11 mouse cellular contexts compared by ENCODE assay signal in the genomic region with DNA sequence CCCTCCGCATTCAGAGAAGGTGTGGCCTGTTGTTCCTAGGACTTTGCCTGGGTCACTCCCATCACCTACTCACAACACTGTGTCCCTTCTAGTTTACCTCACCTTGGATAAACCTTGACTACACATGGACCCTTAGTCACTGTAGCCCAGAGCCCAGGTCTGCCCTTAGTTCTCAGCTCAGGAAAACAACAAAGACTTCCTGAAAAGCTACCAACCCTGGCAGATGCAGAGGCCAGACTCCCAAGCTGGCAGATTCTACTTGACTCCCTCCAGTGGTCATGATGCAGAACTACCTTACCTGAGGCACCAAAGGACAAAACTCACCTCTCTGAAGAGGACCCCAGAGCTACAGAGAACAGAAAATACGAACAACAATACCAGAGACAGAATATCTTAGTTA. TPM values are rescaled to one million over a fixed set of nuclear protein-coding genes. Genes with fewer than 3 reads are reported as not detected.
DNase-seq lines count a peak whose midpoint lies in the region; ATAC-seq and TF ChIP-seq lines count a peak whose summit lies in the region.
"Had no signal": no experiment of that assay in that cellular context is flagged by ENCODE, and none has a peak within 500 bp of the region (broad histone marks: within the 10 kb centered on the region; RNA-seq: fewer than 3 reads in every experiment).

No protein-coding gene starts in this region.

- H3K9ac ChIP-seq in forebrain, postnatal 0 days, result no peak overlapping the region
- H3K9ac ChIP-seq in forebrain, embryonic 15.5 days (replicated peaks), result no peak overlapping the region
- no peak overlapping the region for H3K9ac ChIP-seq in midbrain, embryonic 11.5 days (ENCODE audit: low read length)
- H3K9ac ChIP-seq in midbrain, embryonic 16.5 days (ENCODE audit: low read depth, low read length), result no peak overlapping the region
- no peak overlapping the region for H3K9ac ChIP-seq in hindbrain, embryonic 16.5 days (ENCODE audit: low read depth, low read length)
- H3K9ac ChIP-seq: midbrain, embryonic 12.5 days had no signal

- no peak overlapping the region for H3K4me2 ChIP-seq in forebrain, postnatal 0 days (ENCODE audit: low read depth)
- H3K4me2 ChIP-seq in forebrain, embryonic 15.5 days (replicated peaks), result no peak overlapping the region
- H3K4me2 ChIP-seq in midbrain, embryonic 11.5 days, result no peak overlapping the region
- H3K4me2 ChIP-seq in midbrain, embryonic 16.5 days (ENCODE audit: low read length), result no peak overlapping the region
- H3K4me2 ChIP-seq in hindbrain, embryonic 16.5 days (ENCODE audit: low read length), result no peak overlapping the region
- H3K4me2 ChIP-seq: midbrain, embryonic 12.5 days had no signal

- 67% methylated on average over 2 of the region's 2 CpGs for WGBS in forebrain, postnatal 0 days
- 74% methylated on average over 2 of the region's 2 CpGs for WGBS in forebrain, embryonic 15.5 days
- WGBS in midbrain, embryonic 11.5 days, result 64% methylated on average over 2 of the region's 2 CpGs
- WGBS in midbrain, embryonic 16.5 days, result 76% methylated on average over 2 of the region's 2 CpGs
- 68% methylated on average over 2 of the region's 2 CpGs for WGBS in hindbrain, embryonic 16.5 days

- H3K4me3 ChIP-seq in forebrain, postnatal 0 days (ENCODE audit: low read depth, low read length), result no peak overlapping the region
- no peak overlapping the region for H3K4me3 ChIP-seq in forebrain, embryonic 15.5 days
- no peak overlapping the region for H3K4me3 ChIP-seq in midbrain, embryonic 11.5 days (ENCODE audit: low read depth, low read length)
- H3K4me3 ChIP-seq in midbrain, embryonic 16.5 days (ENCODE audit: low read depth, low read length), result no peak overlapping the region
- H3K4me3 ChIP-seq in hindbrain, embryonic 16.5 days (ENCODE audit: low read length), result no peak overlapping the region
- H3K4me3 ChIP-seq: midbrain, embryonic 12.5 days had no signal

- no peak for ATAC-seq in forebrain, postnatal 0 days
- ATAC-seq in forebrain, embryonic 15.5 days (replicated peaks), result no peak
- ATAC-seq in midbrain, embryonic 11.5 days (ENCODE audit: low FRiP score), result no peak
- ATAC-seq in midbrain, embryonic 16.5 days, result no peak
- peak; percentile 54 for ATAC-seq in inflammation-experienced regulatory T-cells, adult 6 months
- ATAC-seq in hindbrain, embryonic 16.5 days, result no peak

- no peaks in the 10 kb centered on the region for H3K36me3 ChIP-seq in forebrain, postnatal 0 days (ENCODE audit: insufficient read depth)
- no peaks in the 10 kb centered on the region for H3K36me3 ChIP-seq in forebrain, embryonic 15.5 days
- H3K36me3 ChIP-seq in midbrain, embryonic 11.5 days (ENCODE audit: control insufficient read depth, insufficient read depth, low read length), result no peaks in the 10 kb centered on the region
- H3K36me3 ChIP-seq in midbrain, embryonic 16.5 days (ENCODE audit: control insufficient read depth, insufficient read depth, low read length), result no peaks in the 10 kb centered on the region
- H3K36me3 ChIP-seq in hindbrain, embryonic 16.5 days (ENCODE audit: control insufficient read depth, insufficient read depth, low read length), result no peaks in the 10 kb centered on the region
- H3K36me3 ChIP-seq: midbrain, embryonic 12.5 days had no signal

- H3K4me1 ChIP-seq in forebrain, postnatal 0 days (ENCODE audit: insufficient read depth), result no peaks in the 10 kb centered on the region
- no peaks in the 10 kb centered on the region for H3K4me1 ChIP-seq in forebrain, embryonic 15.5 days
- H3K4me1 ChIP-seq in midbrain, embryonic 11.5 days (ENCODE audit: control insufficient read depth, insufficient read depth, low read length), result no peaks in the 10 kb centered on the region
- no peaks in the 10 kb centered on the region for H3K4me1 ChIP-seq in midbrain, embryonic 16.5 days (ENCODE audit: control insufficient read depth, insufficient read depth, low read length)
- no peaks in the 10 kb centered on the region for H3K4me1 ChIP-seq in hindbrain, embryonic 16.5 days (ENCODE audit: control insufficient read depth, insufficient read depth, low read depth, low read length)
- H3K4me1 ChIP-seq: midbrain, embryonic 12.5 days had no signal

- H3K27me3 ChIP-seq in forebrain, postnatal 0 days (ENCODE audit: insufficient read depth, low read length), result no peaks in the 10 kb centered on the region
- no peaks in the 10 kb centered on the region for H3K27me3 ChIP-seq in forebrain, embryonic 15.5 days
- H3K27me3 ChIP-seq in midbrain, embryonic 11.5 days (ENCODE audit: control insufficient read depth, insufficient read depth, low read length), result no peaks in the 10 kb centered on the region
- no peaks in the 10 kb centered on the region for H3K27me3 ChIP-seq in midbrain, embryonic 16.5 days (ENCODE audit: control insufficient read depth, insufficient read depth, low read depth, low read length)
- H3K27me3 ChIP-seq in hindbrain, embryonic 16.5 days (replicated peaks; ENCODE audit: control insufficient read depth, insufficient read depth, low read length), result no peaks in the 10 kb centered on the region
- H3K27me3 ChIP-seq: midbrain, embryonic 12.5 days had no signal

- no peak overlapping the region for H3K27ac ChIP-seq in forebrain, postnatal 0 days (ENCODE audit: low read depth, low read length)
- no peak overlapping the region for H3K27ac ChIP-seq in forebrain, embryonic 15.5 days (replicated peaks)
- no peak overlapping the region for H3K27ac ChIP-seq in midbrain, embryonic 11.5 days (ENCODE audit: low read depth, low read length)
- H3K27ac ChIP-seq in midbrain, embryonic 16.5 days (ENCODE audit: low read length), result no peak overlapping the region
- no peak overlapping the region for H3K27ac ChIP-seq in hindbrain, embryonic 16.5 days (ENCODE audit: low read depth, low read length)
- H3K27ac ChIP-seq: midbrain, embryonic 12.5 days had no signal

- no peak for DNase-seq in forebrain, postnatal 0 days
- peak; percentile 51 for DNase-seq in midbrain, embryonic 11.5 days (ENCODE audit: low spot score, missing footprints)
- DNase-seq in thymus, postnatal 14 days, result peak; percentile 70
- DNase-seq in right cerebral cortex, adult 18-20 months, result no peak

- TF ChIP-seq CTCF in forebrain, postnatal 0 days (IDR thresholded peaks at IDR 0.05; ENCODE audit: low read depth), result peak; percentile 44

- H3K9me3 ChIP-seq in forebrain, postnatal 0 days (ENCODE audit: low read length), result no peaks in the 10 kb centered on the region
- H3K9me3 ChIP-seq in forebrain, embryonic 15.5 days, result no peaks in the 10 kb centered on the region
- no peaks in the 10 kb centered on the region for H3K9me3 ChIP-seq in midbrain, embryonic 11.5 days (ENCODE audit: control insufficient read depth, low read length)
- H3K9me3 ChIP-seq in midbrain, embryonic 16.5 days (replicated peaks; ENCODE audit: control insufficient read depth, low read length, poor library complexity, severe bottlenecking), result no peaks in the 10 kb centered on the region
- no peaks in the 10 kb centered on the region for H3K9me3 ChIP-seq in hindbrain, embryonic 16.5 days (ENCODE audit: control insufficient read depth, low read length)
- H3K9me3 ChIP-seq: midbrain, embryonic 12.5 days had no signal

RNA-seq across cellular contexts. Expression of a gene that starts 9.4 kb away (rescaled TPM):
- total RNA-seq in forebrain, postnatal 0 days (2014; rRNA removed), result 0.15 and 0.43 TPM in 2 replicates
- polyA plus RNA-seq in forebrain, postnatal 0 days (2015; fragmentation: Nextera tagmentation; extraction: Ambion mirVana), result 0.13 and 0.22 TPM in 2 replicates
- 0.06 TPM in 1 of 2 replicates, not detected in the other for polyA plus RNA-seq in forebrain, embryonic 15.5 days (2015; fragmentation: Nextera tagmentation; extraction: Ambion mirVana)
- 0.14 and 0.17 TPM in 2 replicates for polyA plus RNA-seq in midbrain, embryonic 11.5 days (2014; fragmentation: Nextera tagmentation; extraction: Ambion mirVana)
- polyA plus RNA-seq in midbrain, embryonic 16.5 days (2015; fragmentation: Nextera tagmentation; extraction: Ambion mirVana), result 0.11 and 0.30 TPM in 2 replicates
- not detected for polyA plus RNA-seq in inflammation-experienced regulatory T-cells, adult 6 months (2017; shearing (Covaris generic))
- 0.21 and 0.50 TPM in 2 replicates for polyA plus RNA-seq in hindbrain, embryonic 16.5 days (2015; fragmentation: Nextera tagmentation; extraction: Ambion mirVana)
- total RNA-seq: left cerebral cortex, adult 18-20 months had no signal

RNA-seq across cellular contexts. Expression of a gene that starts 18.9 kb away (rescaled TPM):
- total RNA-seq in forebrain, postnatal 0 days (2014; rRNA removed), result 4.5 and 14.8 TPM in 2 replicates
- 3.7 and 4.9 TPM in 2 replicates for polyA plus RNA-seq in forebrain, postnatal 0 days (2015; fragmentation: Nextera tagmentation; extraction: Ambion mirVana)
- polyA plus RNA-seq in forebrain, embryonic 15.5 days (2015; fragmentation: Nextera tagmentation; extraction: Ambion mirVana), result 16.3 and 18.4 TPM in 2 replicates
- 34.3 and 38.2 TPM in 2 replicates for polyA plus RNA-seq in midbrain, embryonic 11.5 days (2014; fragmentation: Nextera tagmentation; extraction: Ambion mirVana)
- 7.5 and 9.6 TPM in 2 replicates for polyA plus RNA-seq in midbrain, embryonic 16.5 days (2015; fragmentation: Nextera tagmentation; extraction: Ambion mirVana)
- polyA plus RNA-seq in inflammation-experienced regulatory T-cells, adult 6 months (2017; shearing (Covaris generic)), result 10 to 100 TPM; 17.3 to 41.0 (median 40.8) TPM
- 7.7 and 10.2 TPM in 2 replicates for polyA plus RNA-seq in hindbrain, embryonic 16.5 days (2015; fragmentation: Nextera tagmentation; extraction: Ambion mirVana)

RNA-seq across cellular contexts. Expression of a gene that starts 36.2 kb away (rescaled TPM):
- total RNA-seq in forebrain, postnatal 0 days (2014; rRNA removed), result not detected in 2 replicates
- polyA plus RNA-seq in forebrain, postnatal 0 days (2015; fragmentation: Nextera tagmentation; extraction: Ambion mirVana), result not detected in 2 replicates
- polyA plus RNA-seq in forebrain, embryonic 15.5 days (2015; fragmentation: Nextera tagmentation; extraction: Ambion mirVana), result not detected in 2 replicates
- polyA plus RNA-seq in midbrain, embryonic 11.5 days (2014; fragmentation: Nextera tagmentation; extraction: Ambion mirVana), result not detected in 2 replicates
- not detected in 2 replicates for polyA plus RNA-seq in midbrain, embryonic 16.5 days (2015; fragmentation: Nextera tagmentation; extraction: Ambion mirVana)
- polyA plus RNA-seq in inflammation-experienced regulatory T-cells, adult 6 months (2017; shearing (Covaris generic)), result not detected
- not detected in 2 replicates for polyA plus RNA-seq in hindbrain, embryonic 16.5 days (2015; fragmentation: Nextera tagmentation; extraction: Ambion mirVana)
- total RNA-seq: ES-E14; left cerebral cortex, adult 18-20 months had no signal
- polyA plus RNA-seq: midbrain, embryonic 12.5 days had no signal

Comparison
In these comparisons a context has a peak if more than half of its experiments do, and no peak if none do; other contexts are left out.
1. DNase-seq: peak in midbrain, embryonic 11.5 days (single experiment) and thymus, postnatal 14 days (single experiment); none in forebrain, postnatal 0 days (single experiment) and right cerebral cortex, adult 18-20 months (single experiment).